Mouse (Mus musculus): ENCODE data around the gene Zkscan3. TPM values are rescaled to one million over a fixed set of nuclear protein-coding genes. Genes with fewer than 3 reads are reported as not detected.

The Zkscan3 gene
- total RNA-seq (2023), result 10 to 100 TPM; 22.3 to 26.6 TPM

GRCm38 (mm10) chr13:21402287-21402846 is at the start of gene Zkscan3:
TSS of gene Zkscan3 (minus strand) at chr13:21402755.

DNA sequence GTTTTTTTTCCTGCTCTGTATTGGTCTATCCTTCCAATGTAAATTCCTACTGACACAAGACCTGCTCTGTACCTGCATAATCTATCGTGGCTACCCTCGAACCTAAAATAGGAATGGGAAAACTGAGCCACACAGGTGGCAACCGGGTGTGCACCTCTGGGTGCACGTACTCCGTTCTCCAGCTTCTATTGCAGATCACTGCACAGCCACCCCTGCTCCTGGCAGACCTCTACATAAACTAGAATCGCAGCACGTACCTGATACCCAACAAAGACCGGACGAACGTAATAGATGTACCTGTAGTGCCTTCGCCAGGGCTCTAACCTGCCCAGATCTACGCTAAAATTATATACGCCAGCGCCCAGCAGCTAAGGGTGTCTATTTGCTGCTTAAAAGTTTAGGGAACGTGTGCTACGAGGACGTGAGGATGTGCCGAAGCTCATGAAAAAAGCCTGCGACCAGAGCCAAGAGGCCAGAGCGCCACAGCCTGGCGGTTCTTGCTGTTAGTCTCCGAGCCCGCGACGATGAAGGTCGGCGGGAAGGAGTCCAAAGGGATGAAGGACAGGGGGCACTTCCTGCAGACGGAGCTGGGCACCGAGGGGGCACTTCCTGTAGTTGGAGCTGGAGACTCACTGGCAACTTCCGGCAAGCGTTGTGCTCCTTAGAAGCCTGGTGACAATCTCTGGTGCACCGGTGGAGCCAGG is 38.1 kb upstream of the Zkscan3 start, which contains the start of gene Pgbd1:
Pgbd1 (minus strand) TSS at position 556 of the 704 bp plus-strand sequence.

DNA sequence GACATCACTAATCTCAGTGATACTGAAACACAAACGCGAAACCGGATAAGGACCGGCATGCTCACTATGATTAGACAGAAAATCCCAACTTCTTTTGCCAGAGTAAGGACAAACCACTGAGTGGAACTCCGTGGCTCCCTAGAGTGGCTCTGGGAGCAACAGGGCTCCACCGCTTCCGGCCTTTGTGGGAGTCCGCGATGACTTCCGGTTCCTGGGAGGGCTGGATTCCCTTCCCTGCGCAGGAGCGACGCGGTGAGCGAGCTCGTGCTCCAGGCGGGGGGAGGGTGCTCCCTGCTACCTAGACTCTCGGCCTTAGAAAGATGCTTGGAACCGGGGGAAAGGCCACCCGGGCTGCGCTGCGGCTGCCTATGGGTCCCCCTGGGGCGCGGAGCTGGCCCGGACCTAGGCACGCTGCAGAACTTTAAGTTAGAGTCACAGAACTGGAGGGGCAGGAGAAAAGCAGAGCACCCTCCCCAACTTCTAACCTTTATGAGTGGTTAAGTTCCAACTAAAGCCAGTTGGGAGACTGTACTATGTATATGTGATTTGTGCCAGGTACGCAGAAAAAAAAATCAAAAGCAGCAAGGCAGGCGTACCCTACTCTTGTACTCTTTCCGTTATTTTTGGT is 39.8 kb downstream of the Zkscan3 start, which contains the start of gene Zscan12:
Zscan12 (plus strand) TSS at position 200 of the 628 bp plus-strand sequence.

GRCm38 (mm10) chr13:21346610-21347009 is 55.9 kb downstream of the Zkscan3 start, which contains the start of gene Olfr1367:
TSS of gene Olfr1367 (plus strand) at chr13:21346910.

Other genes with a start within 250 kb of the Zkscan3 start
- 10 to 100 TPM; 44.1 to 48.4 TPM for gene Trim27, start 223.3 kb downstream of the Zkscan3 start, total RNA-seq (2023)
- gene Gpx5, start 110.0 kb downstream of the Zkscan3 start, total RNA-seq (2023), result not detected
- not detected for gene Gpx6, start 90.6 kb downstream of the Zkscan3 start, total RNA-seq (2023)
- gene Olfr1367, start 55.8 kb downstream of the Zkscan3 start, total RNA-seq (2023), result not detected
- 1 to 10 TPM; 1.7 to 2.1 TPM for gene Zscan12, start 39.9 kb downstream of the Zkscan3 start, total RNA-seq (2023)
- not detected for gene Pgbd1, start 38.3 kb upstream of the Zkscan3 start, total RNA-seq (2023)
- 10 to 100 TPM in 1 of 2 experiments, 1 to 10 TPM in 1; 7.5 to 11.7 TPM for gene Zscan26, start 51.0 kb upstream of the Zkscan3 start, total RNA-seq (2023)
- gene Nkapl, start 65.8 kb upstream of the Zkscan3 start, total RNA-seq (2023), result under 1 TPM; 0.24 to 0.26 TPM
- gene Zkscan4, start 76.2 kb upstream of the Zkscan3 start, total RNA-seq (2023), result under 1 TPM; 0.20 TPM
- gene Gm10065, start 76.7 kb upstream of the Zkscan3 start, total RNA-seq (2023), result not detected
- gene AK157302, start 92.5 kb upstream of the Zkscan3 start, total RNA-seq (2023), result 1 to 10 TPM; 2.7 to 3.4 TPM
- 10 to 100 TPM; 18.9 to 19.1 TPM for gene Gm11273, start 98.7 kb upstream of the Zkscan3 start, total RNA-seq (2023)
- gene Zkscan8, start 128.4 kb upstream of the Zkscan3 start, total RNA-seq (2023), result 1 to 10 TPM; 3.8 to 3.9 TPM
- not detected for gene Olfr1366, start 140.1 kb upstream of the Zkscan3 start, total RNA-seq (2023)
- not detected for gene Olfr1535, start 157.1 kb upstream of the Zkscan3 start, total RNA-seq (2023)
- not detected for gene Olfr1364, start 179.0 kb upstream of the Zkscan3 start, total RNA-seq (2023)
- not detected for gene Olfr1362, start 211.3 kb upstream of the Zkscan3 start, total RNA-seq (2023)
- gene Olfr11, start 239.8 kb upstream of the Zkscan3 start, total RNA-seq (2023), result not detected